Mouse (Mus musculus) hindbrain, embryonic 10.5 days (tissue): ENCODE measurements around the gene Map4k2. TPM values are rescaled to one million over a fixed set of nuclear protein-coding genes. Genes with fewer than 3 reads are reported as not detected.
A peak's percentile ranks its signal among the peaks of the same experiment; 100 is the strongest.
"Not testable (repeated sequence)": the region's sequence is repeated elsewhere in the genome, so short reads cannot be mapped to it uniquely, and the experiment has no call there.

Experiments
- DNase-seq: peaks from one replicate; pipeline ENCODE4 v3.0.0-alpha.2; 2017; ENCODE audit warnings: low spot score
- H3K27ac ChIP-seq: fragments of 300-500 bp; sonication (generic); 2 replicates; pipeline ENCODE4 v1.5.1; 2016; ENCODE audit warnings: mild to moderate bottlenecking, moderate library complexity
- H3K27me3 ChIP-seq: fragments of 300-500 bp; sonication (generic); 2 replicates; pipeline ENCODE4 v1.6.1; 2016; ENCODE audit warnings: mild to moderate bottlenecking; ENCODE audit not compliant: poor library complexity, insufficient read depth, severe bottlenecking
- H3K36me3 ChIP-seq: fragments of 300-500 bp; sonication (generic); 2 replicates; pipeline ENCODE4 v1.6.1; 2016; ENCODE audit warnings: mild to moderate bottlenecking, moderate library complexity
- H3K4me1 ChIP-seq: fragments of 300-500 bp; sonication (generic); replicated peaks from 2 replicates; pipeline ENCODE4 v1.6.1; 2016; ENCODE audit warnings: mild to moderate bottlenecking
- H3K4me3 ChIP-seq: fragments of 300-500 bp; sonication (generic); 2 replicates; pipeline ENCODE4 v1.5.1; 2016; ENCODE audit warnings: mild to moderate bottlenecking, moderate library complexity
- H3K9me3 ChIP-seq: fragments of 300-500 bp; sonication (generic); 2 replicates; pipeline ENCODE4 v1.6.1; 2016; ENCODE audit warnings: mild to moderate bottlenecking, moderate library complexity
- WGBS: fragments of 180-500 bp; shearing (Covaris S2); methylation state at CpG from one replicate; pipeline ENCODE4 v1.1.7; 2016; 5-methylcytosine and 5-hydroxymethylcytosine counted together
- polyA plus RNA-seq: library from polyadenylated mRNA; unstranded; fragments of >200 nt; fragmentation: Nextera tagmentation; extraction: Ambion mirVana; gene quantifications from 2 replicates; pipeline ENCODE4 v1.2.1, GENCODE M21; 2016

Gene Map4k2
- polyA plus RNA-seq, 1 experiment from 2014 or later, result 13.1 TPM

DNA sequence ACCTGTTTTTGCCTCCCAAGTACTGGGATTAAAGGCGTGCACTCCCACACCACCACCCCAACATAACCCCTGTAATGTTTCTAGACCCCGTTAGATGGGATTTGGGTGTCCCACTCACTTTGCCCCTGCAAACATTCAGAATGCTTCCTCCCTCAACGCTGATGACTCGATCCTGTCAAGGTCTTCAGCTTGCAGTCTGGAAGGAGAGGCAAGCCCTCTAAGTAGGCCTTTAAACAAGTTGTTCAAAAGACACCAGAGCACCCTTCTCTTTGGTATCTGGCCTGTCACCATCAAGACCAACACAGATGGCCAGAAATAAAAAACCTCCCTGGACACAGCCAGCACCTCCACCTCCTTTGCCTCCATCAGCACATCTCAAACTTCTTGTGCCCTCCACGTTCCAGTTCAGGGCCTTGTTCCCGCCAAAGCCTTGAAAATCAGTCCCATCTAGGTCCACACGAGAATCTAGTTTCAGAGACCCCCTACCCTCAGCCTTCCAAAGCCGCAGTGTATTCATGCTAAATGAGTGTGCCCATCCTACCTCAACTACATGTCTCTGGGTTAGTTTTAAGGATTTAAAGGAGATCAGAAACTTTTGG lies 35.3 kb upstream of the Map4k2 start:
- DNase-seq, result no peak
- 56% methylated on average over 8 of the region's 8 CpGs for WGBS
- peak overlapping the region; percentile 85 for H3K4me3 ChIP-seq
- no peaks in the 10 kb centered on the region for H3K27me3 ChIP-seq
- peaks cover 46% of the 10 kb centered on the region for H3K4me1 ChIP-seq
- no peaks in the 10 kb centered on the region for H3K9me3 ChIP-seq
- peak overlapping the region; percentile 89 for H3K27ac ChIP-seq
- peaks cover 15% of the 10 kb centered on the region for H3K36me3 ChIP-seq

- Histone ChIP-seq H3K27ac (peak within 1 kb of the TSS; percentile 89), H3K27me3 (no peaks in the 10 kb centered on the region), H3K4me1 (peaks cover 44% of the 10 kb centered on the region), H3K4me3 (peak within 1 kb of the TSS; percentile 85), H3K36me3 (peaks cover 15% of the 10 kb centered on the region), H3K9me3 (no peaks in the 10 kb centered on the region)
- peak; percentile 82 for DNase-seq
- 1% methylated on average over 38 of the region's 38 CpGs for WGBS
Measured at GRCm38 (mm10) chr19:6306137-6306551, 34.8 kb upstream of the Map4k2 start, which contains the start of gene Cdc42bpg. Gene Cdc42bpg (plus strand): TSS chr19:6306456.

DNA sequence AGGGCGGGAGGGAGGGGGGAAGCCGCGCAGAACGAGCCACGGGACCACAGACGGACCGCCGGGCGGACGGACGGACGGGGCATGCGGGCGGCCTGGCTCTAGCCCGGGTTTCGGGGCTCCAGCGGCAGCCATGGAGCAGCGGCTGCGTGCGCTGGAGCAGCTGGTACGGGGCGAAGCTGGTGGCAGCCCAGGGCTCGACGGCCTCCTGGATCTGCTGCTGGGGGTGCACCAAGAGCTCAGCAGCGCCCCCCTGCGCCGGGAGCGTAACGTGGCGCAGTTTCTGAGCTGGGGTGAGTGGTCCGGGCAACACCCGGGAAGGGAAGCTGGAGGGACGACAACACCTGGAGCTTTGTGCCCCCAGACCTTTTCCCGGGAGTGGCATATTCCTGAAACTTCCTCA lies 34.3 kb upstream of the Map4k2 start:
- peaks cover 44% of the 10 kb centered on the region for H3K4me1 ChIP-seq
- H3K27ac ChIP-seq, result peak overlapping the region; percentile 89
- DNase-seq, result peak; percentile 77
- under 1% methylated on average over 34 of the region's 34 CpGs for WGBS
- H3K9me3 ChIP-seq, result no peaks in the 10 kb centered on the region
- H3K36me3 ChIP-seq, result peaks cover 16% of the 10 kb centered on the region
- H3K27me3 ChIP-seq, result no peaks in the 10 kb centered on the region
- H3K4me3 ChIP-seq, result peak overlapping the region; percentile 85

GRCm38 (mm10) chr19:6307733-6308531 lies 33.0 kb upstream of the Map4k2 start:
- DNase-seq, result no peak
- H3K4me3 ChIP-seq, result no peak overlapping the region
- no peaks in the 10 kb centered on the region for H3K27me3 ChIP-seq
- no peak overlapping the region for H3K27ac ChIP-seq
- no peaks in the 10 kb centered on the region for H3K9me3 ChIP-seq
- H3K4me1 ChIP-seq, result peaks cover 42% of the 10 kb centered on the region
- WGBS, result 89% methylated on average over 9 of the region's 9 CpGs
- peaks cover 20% of the 10 kb centered on the region for H3K36me3 ChIP-seq

- 92% methylated on average over 5 of the region's 5 CpGs for WGBS
- no peaks in the 10 kb centered on the region for H3K27me3 ChIP-seq
- DNase-seq, result no peak
- peaks cover 45% of the 10 kb centered on the region for H3K4me1 ChIP-seq
- no peak overlapping the region for H3K4me3 ChIP-seq
- H3K27ac ChIP-seq, result no peak overlapping the region
- no peaks in the 10 kb centered on the region for H3K9me3 ChIP-seq
- H3K36me3 ChIP-seq, result peaks cover 43% of the 10 kb centered on the region
Measured at GRCm38 (mm10) chr19:6310181-6310580, 30.8 kb upstream of the Map4k2 start.

- 88% methylated on average over 3 of the region's 3 CpGs for WGBS
- not testable (repeated sequence) for DNase-seq, H3K27ac ChIP-seq, H3K4me3 ChIP-seq, H3K9me3 ChIP-seq, H3K27me3 ChIP-seq
- Histone ChIP-seq H3K4me1 (peaks cover 31% of the 10 kb centered on the region), H3K36me3 (peaks cover 59% of the 10 kb centered on the region)
Measured at GRCm38 (mm10) chr19:6311783-6312182, 29.2 kb upstream of the Map4k2 start.

- H3K4me1 ChIP-seq, result peaks cover 12% of the 10 kb centered on the region; the same call in 1 of the 2 replicates
- WGBS, result 91% methylated on average over 8 of the region's 8 CpGs
- H3K9me3 ChIP-seq, result no peaks in the 10 kb centered on the region
- no peak overlapping the region for H3K27ac ChIP-seq
- DNase-seq, result no peak
- peaks cover 78% of the 10 kb centered on the region for H3K36me3 ChIP-seq
- no peak overlapping the region for H3K4me3 ChIP-seq
- no peaks in the 10 kb centered on the region for H3K27me3 ChIP-seq
Measured at GRCm38 (mm10) chr19:6313796-6314195, 27.1 kb upstream of the Map4k2 start.

DNA sequence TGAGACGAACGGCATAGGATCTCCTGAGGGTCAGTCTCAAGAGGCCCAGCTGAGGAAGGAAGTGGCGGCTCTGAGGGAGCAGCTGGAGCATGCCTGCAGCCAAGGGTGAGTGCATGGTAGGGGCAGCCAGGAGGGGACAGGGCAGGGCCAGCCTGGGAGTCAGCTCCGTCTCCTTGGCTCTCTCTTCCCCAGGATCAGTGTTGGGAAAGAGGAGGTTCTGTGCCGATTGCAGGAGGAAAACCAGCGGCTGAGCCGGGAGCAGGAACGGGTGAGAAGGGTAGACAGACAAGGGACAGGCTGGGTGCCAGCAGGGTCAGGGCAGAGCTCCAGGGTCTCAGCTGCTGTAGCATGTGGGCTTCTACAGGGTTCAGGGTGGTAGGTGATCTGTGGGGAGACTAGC lies 26.4 kb upstream of the Map4k2 start:
- WGBS, result 83% methylated on average over 8 of the region's 8 CpGs
- Histone ChIP-seq H3K27ac (no peak overlapping the region), H3K36me3 (peaks cover 85% of the 10 kb centered on the region), H3K4me1 (peaks cover 5% of the 10 kb centered on the region; the same call in 1 of the 2 replicates), H3K27me3 (no peaks in the 10 kb centered on the region), H3K9me3 (no peaks in the 10 kb centered on the region), H3K4me3 (no peak overlapping the region)
- DNase-seq, result no peak

GRCm38 (mm10) chr19:6315573-6315972 lies 25.4 kb upstream of the Map4k2 start:
- Histone ChIP-seq H3K36me3 (peaks cover 88% of the 10 kb centered on the region), H3K27me3 (no peaks in the 10 kb centered on the region), H3K4me3 (no peak overlapping the region), H3K9me3 (no peaks in the 10 kb centered on the region), H3K27ac (no peak overlapping the region), H3K4me1 (0 out of 2 replicates have a peak, but pooled peaks cover 3% of the 10 kb centered on the region)
- 76% methylated on average over 14 of the region's 14 CpGs for WGBS
- DNase-seq, result no peak

GRCm38 (mm10) chr19:6318145-6318544 lies 22.8 kb upstream of the Map4k2 start:
- Histone ChIP-seq H3K27ac (no peak overlapping the region), H3K4me3 (no peak overlapping the region), H3K9me3 (no peaks in the 10 kb centered on the region), H3K4me1 (0 out of 2 replicates have a peak, but pooled peaks cover 3% of the 10 kb centered on the region), H3K27me3 (no peaks in the 10 kb centered on the region), H3K36me3 (peaks cover 90% of the 10 kb centered on the region)
- 93% methylated on average over 12 of the region's 12 CpGs for WGBS
- DNase-seq, result no peak

- WGBS, result 89% methylated on average over 8 of the region's 8 CpGs
- Histone ChIP-seq H3K36me3 (peaks cover 66% of the 10 kb centered on the region), H3K9me3 (no peaks in the 10 kb centered on the region), H3K27ac (no peak overlapping the region), H3K27me3 (no peaks in the 10 kb centered on the region), H3K4me1 (no peaks in the 10 kb centered on the region), H3K4me3 (no peak overlapping the region)
- DNase-seq, result no peak
Measured at GRCm38 (mm10) chr19:6321358-6321757, 19.6 kb upstream of the Map4k2 start.

- H3K27ac ChIP-seq, result no peak overlapping the region
- no peak overlapping the region for H3K4me3 ChIP-seq
- no peak for DNase-seq
- no peaks in the 10 kb centered on the region for H3K4me1 ChIP-seq
- peaks cover 60% of the 10 kb centered on the region for H3K36me3 ChIP-seq
- no peaks in the 10 kb centered on the region for H3K27me3 ChIP-seq
- H3K9me3 ChIP-seq, result no peaks in the 10 kb centered on the region
- 87% methylated on average over 33 of the region's 33 CpGs for WGBS
Measured at GRCm38 (mm10) chr19:6321786-6322621, 18.9 kb upstream of the Map4k2 start.
